Mouse (Mus musculus): Measurements from ENCODE around the gene Sept9. TPM values are rescaled to one million over a fixed set of nuclear protein-coding genes. Genes with fewer than 3 reads are reported as not detected.
A peak's percentile ranks its signal among the peaks of the same experiment; 100 is the strongest.

The Sept9 gene
- polyA plus RNA-seq, 1 experiment from 2014 or later, result 96.5 TPM

DNA sequence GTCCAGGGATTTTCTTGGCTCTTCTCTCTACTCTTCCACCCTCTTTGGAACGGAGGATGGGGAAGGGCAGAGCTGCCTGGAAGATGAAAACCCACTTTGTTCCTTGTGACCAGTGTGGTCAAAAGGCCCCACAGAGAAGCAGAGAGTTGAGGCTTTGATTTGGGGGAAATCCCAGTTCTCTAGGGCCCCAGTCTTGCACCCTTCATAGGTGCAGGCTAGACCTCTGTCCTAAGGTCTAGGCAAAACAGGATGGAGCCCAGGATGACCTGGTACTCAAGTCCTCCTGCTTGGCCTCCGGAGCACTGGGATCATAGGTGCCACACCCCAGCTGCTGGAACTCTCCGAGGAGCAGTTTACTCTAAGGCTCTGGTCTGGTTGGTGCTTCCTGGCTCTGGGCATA lies 157.5 kb downstream of the Sept9 start:
- H3K27me3 ChIP-seq (ENCODE audit: control insufficient read depth, insufficient read depth, low read length), result no peaks in the 10 kb centered on the region
- H3K36me3 ChIP-seq (replicated peaks; ENCODE audit: control insufficient read depth, insufficient read depth), result peaks cover 94% of the 10 kb centered on the region
- 90% methylated on average over 3 of the region's 3 CpGs for WGBS

DNA sequence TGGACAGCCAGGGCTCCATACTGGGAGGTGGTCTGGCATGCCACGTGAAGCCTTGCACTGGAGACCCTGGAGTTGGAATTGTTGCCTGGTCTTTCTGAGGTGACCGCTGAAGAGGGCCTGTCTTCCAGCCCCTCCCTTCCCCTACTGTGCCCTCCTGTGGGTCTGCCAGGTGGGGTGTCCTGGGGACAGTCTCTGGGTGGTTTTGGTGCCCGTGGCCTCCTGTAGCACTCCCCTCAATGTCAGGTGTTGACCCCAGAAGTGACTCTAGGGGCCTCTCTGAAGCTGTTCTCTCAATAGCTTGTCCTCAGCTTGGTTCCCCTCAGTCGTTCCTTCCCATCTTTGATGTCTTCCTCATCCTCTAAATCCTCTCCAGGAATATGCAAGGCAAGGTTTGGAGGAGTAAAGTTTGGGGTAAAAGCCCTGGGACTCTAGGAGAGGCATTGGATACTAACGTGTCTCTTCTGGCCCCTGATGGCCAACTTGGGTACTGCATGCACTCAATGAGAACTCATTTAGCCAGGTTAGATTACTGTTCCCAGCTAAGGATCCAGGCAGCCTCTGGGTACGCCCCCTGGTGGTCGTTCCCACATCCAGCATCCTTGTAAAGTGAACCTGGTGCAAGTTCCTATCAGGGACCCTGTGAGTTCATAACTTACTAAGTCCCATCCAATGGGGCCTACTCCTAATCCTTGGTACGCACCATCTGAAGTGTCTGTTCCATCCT lies 158.6 kb downstream of the Sept9 start:
- ATAC-seq (ENCODE audit: low FRiP score) (peak; percentile 64), DNase-seq (ENCODE audit: low spot score) (peak; percentile 99)
- Histone ChIP-seq H3K27ac (no peak overlapping the region), H3K9me3 (ENCODE audit: control insufficient read depth, low read length) (no peaks in the 10 kb centered on the region), H3K36me3 (replicated peaks; ENCODE audit: control insufficient read depth, insufficient read depth) (peaks cover 92% of the 10 kb centered on the region), H3K4me1 (replicated peaks; ENCODE audit: control insufficient read depth, insufficient read depth, low read length) (no peaks in the 10 kb centered on the region), H3K4me2 (replicated peaks) (no peak overlapping the region), H3K9ac (no peak overlapping the region), H3K4me3 (replicated peaks; ENCODE audit: low read length) (no peak overlapping the region), H3K27me3 (ENCODE audit: control insufficient read depth, insufficient read depth, low read length) (no peaks in the 10 kb centered on the region)
- 34% methylated on average over 8 of the region's 8 CpGs for WGBS

More for the DNA sequence above, 157.5 kb downstream of the Sept9 start:
- H3K4me2 ChIP-seq (replicated peaks), result no peak overlapping the region
- no peaks in the 10 kb centered on the region for H3K9me3 ChIP-seq (ENCODE audit: control insufficient read depth, low read length)
- H3K4me1 ChIP-seq (replicated peaks; ENCODE audit: control insufficient read depth, insufficient read depth, low read length), result no peaks in the 10 kb centered on the region
- no peak overlapping the region for H3K27ac ChIP-seq
- ATAC-seq (ENCODE audit: low FRiP score), result no peak
- no peak for DNase-seq (ENCODE audit: low spot score)
- H3K9ac ChIP-seq, result no peak overlapping the region
- no peak overlapping the region for H3K4me3 ChIP-seq (replicated peaks; ENCODE audit: low read length)

DNA sequence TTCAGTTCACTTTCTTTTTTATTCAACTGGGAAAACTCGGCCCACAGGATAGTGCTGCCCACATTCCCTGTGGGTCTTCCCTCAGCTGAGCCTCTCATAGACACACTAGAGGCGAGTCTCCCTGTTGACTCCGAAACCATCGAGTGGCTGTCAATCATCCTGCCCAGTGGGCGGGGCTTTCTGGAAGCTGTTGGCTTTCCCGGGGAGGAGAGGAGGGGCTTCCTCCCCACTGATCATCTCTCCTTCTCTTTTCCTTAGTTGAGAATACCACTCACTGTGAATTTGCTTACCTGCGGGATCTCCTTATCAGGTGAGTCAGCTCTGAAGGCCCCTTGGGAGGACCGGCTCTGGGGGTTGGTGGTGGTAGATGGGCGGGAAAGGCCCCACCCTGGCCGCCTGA lies 159.7 kb downstream of the Sept9 start:
- H3K27ac ChIP-seq, result no peak overlapping the region
- H3K4me1 ChIP-seq (replicated peaks; ENCODE audit: control insufficient read depth, insufficient read depth, low read length), result no peaks in the 10 kb centered on the region
- no peak overlapping the region for H3K4me2 ChIP-seq (replicated peaks)
- peaks cover 84% of the 10 kb centered on the region for H3K36me3 ChIP-seq (replicated peaks; ENCODE audit: control insufficient read depth, insufficient read depth)
- ATAC-seq (ENCODE audit: low FRiP score) (no peak), DNase-seq (ENCODE audit: low spot score) (no peak)
- no peaks in the 10 kb centered on the region for H3K9me3 ChIP-seq (ENCODE audit: control insufficient read depth, low read length)
- no peaks in the 10 kb centered on the region for H3K27me3 ChIP-seq (ENCODE audit: control insufficient read depth, insufficient read depth, low read length)
- no peak overlapping the region for H3K4me3 ChIP-seq (replicated peaks; ENCODE audit: low read length)
- no peak overlapping the region for H3K9ac ChIP-seq
- 84% methylated on average over 10 of the region's 10 CpGs for WGBS

DNA sequence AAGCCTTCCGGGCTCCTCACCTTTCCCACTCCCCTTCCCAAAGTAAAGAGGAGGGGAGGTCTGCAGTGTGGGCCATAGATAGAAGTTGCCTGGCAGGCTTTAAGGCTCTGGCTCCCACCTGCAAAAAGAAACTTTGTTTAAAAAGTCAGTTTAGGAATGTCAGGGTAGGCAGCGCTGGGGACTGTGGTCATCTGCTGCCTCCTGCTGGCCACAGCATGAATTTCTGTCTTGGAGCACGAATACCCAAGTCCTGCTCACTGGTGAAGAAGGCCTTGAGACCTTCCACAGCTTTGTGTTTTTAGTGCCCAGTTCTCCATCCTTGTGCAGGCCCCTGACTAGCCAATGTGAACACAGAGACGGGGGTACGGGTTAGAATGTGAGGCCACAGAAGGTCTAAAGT lies 160.4 kb downstream of the Sept9 start:
- Histone ChIP-seq H3K9me3 (ENCODE audit: control insufficient read depth, low read length) (no peaks in the 10 kb centered on the region), H3K4me2 (replicated peaks) (no peak overlapping the region), H3K27me3 (ENCODE audit: control insufficient read depth, insufficient read depth, low read length) (no peaks in the 10 kb centered on the region), H3K9ac (no peak overlapping the region), H3K4me3 (replicated peaks; ENCODE audit: low read length) (no peak overlapping the region), H3K4me1 (replicated peaks; ENCODE audit: control insufficient read depth, insufficient read depth, low read length) (no peaks in the 10 kb centered on the region), H3K36me3 (replicated peaks; ENCODE audit: control insufficient read depth, insufficient read depth) (peaks cover 76% of the 10 kb centered on the region), H3K27ac (no peak overlapping the region)
- DNase-seq (ENCODE audit: low spot score) (peak; percentile 77), ATAC-seq (ENCODE audit: low FRiP score) (no peak)
- 79% methylated on average over 5 of the region's 5 CpGs for WGBS

DNA sequence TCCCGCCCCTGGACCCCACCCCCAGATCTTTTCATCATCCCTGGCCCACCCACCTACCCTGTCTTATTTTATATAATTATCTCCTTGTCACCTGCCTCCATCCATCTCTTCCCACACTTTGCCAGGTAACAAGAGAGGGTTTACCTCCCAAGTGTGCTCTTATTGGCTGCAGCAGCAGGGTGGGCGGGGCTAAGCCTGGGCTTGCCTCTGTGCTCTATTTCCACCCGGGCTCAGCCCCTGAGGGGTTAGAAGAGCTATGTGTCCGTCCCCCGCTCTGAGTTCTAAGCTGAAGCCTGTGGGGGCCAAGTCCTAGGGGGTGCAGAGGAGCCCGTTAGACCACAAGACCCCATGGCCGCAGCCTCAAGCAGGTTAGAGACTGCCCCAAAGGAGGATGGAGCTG lies 161.1 kb downstream of the Sept9 start:
- H3K27ac ChIP-seq, result no peak overlapping the region
- H3K4me3 ChIP-seq (replicated peaks; ENCODE audit: low read length), result no peak overlapping the region
- H3K4me1 ChIP-seq (replicated peaks; ENCODE audit: control insufficient read depth, insufficient read depth, low read length), result no peaks in the 10 kb centered on the region
- 84% methylated on average over 7 of the region's 7 CpGs for WGBS
- H3K36me3 ChIP-seq (replicated peaks; ENCODE audit: control insufficient read depth, insufficient read depth), result peaks cover 70% of the 10 kb centered on the region
- no peaks in the 10 kb centered on the region for H3K27me3 ChIP-seq (ENCODE audit: control insufficient read depth, insufficient read depth, low read length)
- H3K9me3 ChIP-seq (ENCODE audit: control insufficient read depth, low read length), result no peaks in the 10 kb centered on the region
- H3K9ac ChIP-seq, result no peak overlapping the region
- no peak overlapping the region for H3K4me2 ChIP-seq (replicated peaks)
- DNase-seq (ENCODE audit: low spot score), result no peak
- no peak for ATAC-seq (ENCODE audit: low FRiP score)

DNA sequence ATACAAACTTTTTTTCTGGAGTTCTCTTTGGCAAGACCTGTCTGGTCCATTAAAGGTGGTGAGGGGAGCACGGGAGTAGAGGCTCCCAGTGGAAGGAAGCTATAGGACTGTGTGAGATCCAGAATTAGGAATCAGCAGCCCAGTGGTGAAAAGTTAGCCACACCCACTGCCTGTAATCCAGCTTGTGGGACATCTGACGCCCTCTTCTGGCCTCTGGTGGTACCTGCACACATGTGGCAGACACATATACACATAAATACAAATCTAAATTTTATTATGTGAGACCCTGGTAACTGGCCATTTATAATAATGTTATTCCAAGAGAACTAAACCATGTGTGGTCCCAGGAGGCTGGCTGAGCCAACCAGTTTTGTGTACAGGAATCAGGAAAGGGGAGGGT lies 162.8 kb downstream of the Sept9 start:
- H3K9me3 ChIP-seq (ENCODE audit: control insufficient read depth, low read length), result no peaks in the 10 kb centered on the region
- peaks cover 52% of the 10 kb centered on the region for H3K36me3 ChIP-seq (replicated peaks; ENCODE audit: control insufficient read depth, insufficient read depth)
- no peak overlapping the region for H3K4me2 ChIP-seq (replicated peaks)
- no peak for DNase-seq (ENCODE audit: low spot score)
- WGBS, result 95% methylated on average over 2 of the region's 2 CpGs
- no peaks in the 10 kb centered on the region for H3K4me1 ChIP-seq (replicated peaks; ENCODE audit: control insufficient read depth, insufficient read depth, low read length)
- no peak overlapping the region for H3K27ac ChIP-seq
- no peak overlapping the region for H3K9ac ChIP-seq
- ATAC-seq (ENCODE audit: low FRiP score), result no peak
- no peaks in the 10 kb centered on the region for H3K27me3 ChIP-seq (ENCODE audit: control insufficient read depth, insufficient read depth, low read length)
- H3K4me3 ChIP-seq (replicated peaks; ENCODE audit: low read length), result no peak overlapping the region

DNA sequence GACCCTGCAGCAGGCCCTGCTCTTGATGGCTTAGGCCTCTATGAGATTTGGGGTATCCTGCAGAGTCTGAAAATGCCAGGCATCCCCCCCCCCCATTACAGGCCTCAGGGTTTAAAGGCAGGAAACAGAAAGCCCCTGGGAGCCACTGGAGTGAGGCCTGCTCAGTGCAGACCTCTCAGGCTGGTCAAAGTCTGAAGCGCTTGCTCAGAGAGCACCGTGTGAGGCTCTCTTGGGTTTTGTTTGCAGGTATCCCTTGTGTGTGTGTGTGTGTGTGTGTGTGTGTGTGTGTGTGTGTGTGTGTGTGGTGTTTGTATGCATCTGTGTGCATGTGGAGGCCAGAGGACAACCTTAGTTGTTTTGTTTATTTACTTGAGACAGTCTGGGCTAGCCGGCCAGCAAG lies 164.5 kb downstream of the Sept9 start:
- H3K27me3 ChIP-seq (ENCODE audit: control insufficient read depth, insufficient read depth, low read length), result no peaks in the 10 kb centered on the region
- H3K9me3 ChIP-seq (ENCODE audit: control insufficient read depth, low read length), result no peaks in the 10 kb centered on the region
- no peak for ATAC-seq (ENCODE audit: low FRiP score)
- no peak overlapping the region for H3K4me2 ChIP-seq (replicated peaks)
- 74% methylated on average over 3 of the region's 3 CpGs for WGBS
- DNase-seq (ENCODE audit: low spot score), result no peak
- peaks cover 42% of the 10 kb centered on the region for H3K36me3 ChIP-seq (replicated peaks; ENCODE audit: control insufficient read depth, insufficient read depth)
- H3K27ac ChIP-seq, result no peak overlapping the region
- H3K4me1 ChIP-seq (replicated peaks; ENCODE audit: control insufficient read depth, insufficient read depth, low read length), result no peaks in the 10 kb centered on the region
- H3K4me3 ChIP-seq (replicated peaks; ENCODE audit: low read length), result no peak overlapping the region
- no peak overlapping the region for H3K9ac ChIP-seq

GRCm38 (mm10) chr11:117366426-117366825 lies 167.0 kb downstream of the Sept9 start:
- ATAC-seq (ENCODE audit: low FRiP score), result no peak

GRCm38 (mm10) chr11:117366861-117367357 lies 167.4 kb downstream of the Sept9 start:
- Histone ChIP-seq H3K4me2 (replicated peaks) (no peak overlapping the region), H3K27me3 (ENCODE audit: control insufficient read depth, insufficient read depth, low read length) (no peaks in the 10 kb centered on the region), H3K27ac (no peak overlapping the region), H3K36me3 (replicated peaks; ENCODE audit: control insufficient read depth, insufficient read depth) (peaks cover 12% of the 10 kb centered on the region), H3K4me3 (replicated peaks; ENCODE audit: low read length) (no peak overlapping the region), H3K9ac (no peak overlapping the region), H3K9me3 (ENCODE audit: control insufficient read depth, low read length) (no peaks in the 10 kb centered on the region), H3K4me1 (replicated peaks; ENCODE audit: control insufficient read depth, insufficient read depth, low read length) (no peaks in the 10 kb centered on the region)
- no peak for ATAC-seq (ENCODE audit: low FRiP score)
- no peak for DNase-seq (ENCODE audit: low spot score)
- 79% methylated on average over 7 of the region's 7 CpGs for WGBS

More at GRCm38 (mm10) chr11:117366426-117366825, 167.0 kb downstream of the Sept9 start:
- no peak overlapping the region for H3K4me3 ChIP-seq (replicated peaks; ENCODE audit: low read length)
- peaks cover 17% of the 10 kb centered on the region for H3K36me3 ChIP-seq (replicated peaks; ENCODE audit: control insufficient read depth, insufficient read depth)
- H3K27me3 ChIP-seq (ENCODE audit: control insufficient read depth, insufficient read depth, low read length), result no peaks in the 10 kb centered on the region
- WGBS, result 25% methylated on average over 3 of the region's 3 CpGs
- H3K9me3 ChIP-seq (ENCODE audit: control insufficient read depth, low read length), result no peaks in the 10 kb centered on the region
- DNase-seq (ENCODE audit: low spot score), result peak; percentile 63
- H3K27ac ChIP-seq, result no peak overlapping the region
- H3K4me1 ChIP-seq (replicated peaks; ENCODE audit: control insufficient read depth, insufficient read depth, low read length), result no peaks in the 10 kb centered on the region
- no peak overlapping the region for H3K9ac ChIP-seq
- no peak overlapping the region for H3K4me2 ChIP-seq (replicated peaks)

Data from hindbrain, embryonic 14.5 days (tissue).